Mouse (Mus musculus) hindbrain, embryonic 15.5 days (tissue): ENCODE measurements around the gene Ccr9. TPM values are rescaled to one million over a fixed set of nuclear protein-coding genes. Genes with fewer than 3 reads are reported as not detected.
"Not testable (repeated sequence)": the region's sequence is repeated elsewhere in the genome, so short reads cannot be mapped to it uniquely, and the experiment has no call there.

Source experiments
- ATAC-seq: fragments of 200-750 bp; cut with Nextera tagmentation; 2 replicates; pipeline ENCODE4 v1.8.0; 2017; ENCODE audit warnings: low read depth, moderate number of reproducible peaks, moderate TSS enrichment; ENCODE audit not compliant: low FRiP score
- H3K27ac ChIP-seq: fragments of 300-500 bp; sonication (generic); replicated peaks from 2 replicates; pipeline ENCODE4 v1.5.1; 2015; ENCODE audit warnings: mild to moderate bottlenecking, inconsistent platforms
- H3K27me3 ChIP-seq: fragments of 300-500 bp; sonication (generic); 2 replicates; pipeline ENCODE4 v1.6.1; 2015; ENCODE audit warnings: control low read depth, inconsistent platforms
- H3K36me3 ChIP-seq: fragments of 300-500 bp; sonication (generic); 2 replicates; pipeline ENCODE4 v1.6.1; 2015; ENCODE audit warnings: control low read depth, inconsistent platforms
- H3K4me1 ChIP-seq: fragments of 300-500 bp; sonication (generic); replicated peaks from 2 replicates; pipeline ENCODE4 v1.6.1; 2015; ENCODE audit warnings: control low read depth, inconsistent platforms
- H3K4me2 ChIP-seq: fragments of 300-500 bp; sonication (generic); 2 replicates; pipeline ENCODE4 v1.6.1; 2015; ENCODE audit warnings: moderate library complexity, mild to moderate bottlenecking, inconsistent platforms
- H3K4me3 ChIP-seq: fragments of 300-500 bp; sonication (generic); 2 replicates; pipeline ENCODE4 v1.5.1; 2015; ENCODE audit warnings: mild to moderate bottlenecking, inconsistent platforms
- H3K9ac ChIP-seq: fragments of 300-500 bp; sonication (generic); 2 replicates; pipeline ENCODE4 v1.6.1; 2015; ENCODE audit warnings: inconsistent platforms
- H3K9me3 ChIP-seq: fragments of 300-500 bp; sonication (generic); 2 replicates; pipeline ENCODE4 v1.6.1; 2016; ENCODE audit warnings: control low read depth, inconsistent platforms
- WGBS: fragments of 180-500 bp; shearing (Covaris S2); methylation state at CpG from one replicate; pipeline ENCODE4 v1.1.7; 2015; 5-methylcytosine and 5-hydroxymethylcytosine counted together
- polyA plus RNA-seq: library from polyadenylated mRNA; unstranded; fragments of >200 nt; fragmentation: Nextera tagmentation; extraction: Ambion mirVana; gene quantifications from 2 replicates; pipeline ENCODE4 v1.2.1, GENCODE M21; 2015

Ccr9 gene
- polyA plus RNA-seq, 1 experiment from 2014 or later = 0.25 TPM

GRCm38 (mm10) chr9:123766996-123767395, 88.8 kb downstream of the Ccr9 start:
- 93% methylated on average over 3 of the region's 3 CpGs for WGBS
- Histone ChIP-seq H3K27me3 (no peaks in the 10 kb centered on the region), H3K4me2 (no peak overlapping the region), H3K9me3 (no peaks in the 10 kb centered on the region), H3K27ac (no peak overlapping the region), H3K36me3 (no peaks in the 10 kb centered on the region), H3K4me1 (no peaks in the 10 kb centered on the region), H3K9ac (no peak overlapping the region), H3K4me3 (no peak overlapping the region)
- ATAC-seq = no peak

- H3K4me2 ChIP-seq = no peak overlapping the region
- H3K27me3 ChIP-seq = no peaks in the 10 kb centered on the region
- H3K9ac ChIP-seq = no peak overlapping the region
- ATAC-seq = no peak
- 80% methylated on average over 1 of the region's 1 CpGs for WGBS
- no peaks in the 10 kb centered on the region for H3K36me3 ChIP-seq
- no peaks in the 10 kb centered on the region for H3K4me1 ChIP-seq
- H3K27ac ChIP-seq = no peak overlapping the region
- no peak overlapping the region for H3K4me3 ChIP-seq
- H3K9me3 ChIP-seq = no peaks in the 10 kb centered on the region
Measured at GRCm38 (mm10) chr9:123768443-123768842, 90.2 kb downstream of the Ccr9 start.

GRCm38 (mm10) chr9:123769532-123769931, 91.3 kb downstream of the Ccr9 start:
- H3K27me3 ChIP-seq = no peaks in the 10 kb centered on the region
- no peaks in the 10 kb centered on the region for H3K9me3 ChIP-seq
- ATAC-seq = no peak
- H3K27ac ChIP-seq = no peak overlapping the region
- 77% methylated on average over 6 of the region's 6 CpGs for WGBS
- no peak overlapping the region for H3K9ac ChIP-seq
- no peak overlapping the region for H3K4me2 ChIP-seq
- H3K36me3 ChIP-seq = no peaks in the 10 kb centered on the region
- H3K4me3 ChIP-seq = no peak overlapping the region
- H3K4me1 ChIP-seq = no peaks in the 10 kb centered on the region

- H3K4me1 ChIP-seq, H3K4me2 ChIP-seq, H3K9ac ChIP-seq, H3K27ac ChIP-seq, H3K4me3 ChIP-seq, ATAC-seq, H3K36me3 ChIP-seq, H3K9me3 ChIP-seq, H3K27me3 ChIP-seq: not testable (repeated sequence)
- WGBS = 40% methylated on average over 2 of the region's 2 CpGs
Measured at GRCm38 (mm10) chr9:123773299-123773698, 95.1 kb downstream of the Ccr9 start.

- Histone ChIP-seq H3K9me3 (peaks cover 2% of the 10 kb centered on the region; the same call in 1 of the 2 replicates), H3K4me3 (no peak overlapping the region)
- ATAC-seq = no peak
Measured at GRCm38 (mm10) chr9:123788855-123789529, 110.8 kb downstream of the Ccr9 start.

GRCm38 (mm10) chr9:123796174-123796573, 117.9 kb downstream of the Ccr9 start:
- no peaks in the 10 kb centered on the region for H3K27me3 ChIP-seq
- 76% methylated on average over 3 of the region's 3 CpGs for WGBS
- no peak overlapping the region for H3K4me2 ChIP-seq
- H3K36me3 ChIP-seq = peaks cover 30% of the 10 kb centered on the region
- 0 out of 2 replicates have a peak, but pooled peaks have one; percentile 30 for ATAC-seq
- H3K9me3 ChIP-seq = no peaks in the 10 kb centered on the region
- H3K4me1 ChIP-seq = no peaks in the 10 kb centered on the region
- no peak overlapping the region for H3K9ac ChIP-seq
- no peak overlapping the region for H3K4me3 ChIP-seq
- no peak overlapping the region for H3K27ac ChIP-seq

More at GRCm38 (mm10) chr9:123788855-123789529, 110.8 kb downstream of the Ccr9 start:
- Histone ChIP-seq H3K27ac (no peak overlapping the region), H3K9ac (no peak overlapping the region), H3K27me3 (no peaks in the 10 kb centered on the region), H3K4me1 (no peaks in the 10 kb centered on the region), H3K4me2 (no peak overlapping the region), H3K36me3 (peaks cover 16% of the 10 kb centered on the region; the same call in 1 of the 2 replicates)
- 73% methylated on average over 4 of the region's 4 CpGs for WGBS

GRCm38 (mm10) chr9:123801527-123801926, 123.3 kb downstream of the Ccr9 start:
- WGBS = 95% methylated on average over 1 of the region's 1 CpGs
- no peak overlapping the region for H3K4me3 ChIP-seq

GRCm38 (mm10) chr9:123802421-123802820, 124.2 kb downstream of the Ccr9 start:
- H3K36me3 ChIP-seq = peaks cover 10% of the 10 kb centered on the region; the same call in 1 of the 2 replicates
- no peak overlapping the region for H3K4me2 ChIP-seq
- 95% methylated on average over 2 of the region's 2 CpGs for WGBS
- H3K27me3 ChIP-seq = no peaks in the 10 kb centered on the region
- H3K9me3 ChIP-seq = no peaks in the 10 kb centered on the region
- no peak overlapping the region for H3K27ac ChIP-seq
- no peaks in the 10 kb centered on the region for H3K4me1 ChIP-seq
- no peak overlapping the region for H3K4me3 ChIP-seq
- no peak for ATAC-seq
- H3K9ac ChIP-seq = no peak overlapping the region

More at GRCm38 (mm10) chr9:123801527-123801926, 123.3 kb downstream of the Ccr9 start:
- Histone ChIP-seq H3K36me3 (peaks cover 10% of the 10 kb centered on the region; the same call in 1 of the 2 replicates), H3K9me3 (no peaks in the 10 kb centered on the region), H3K9ac (no peak overlapping the region), H3K27me3 (no peaks in the 10 kb centered on the region), H3K4me1 (no peaks in the 10 kb centered on the region), H3K4me2 (no peak overlapping the region), H3K27ac (no peak overlapping the region)
- no peak for ATAC-seq

GRCm38 (mm10) chr9:123802896-123803295, 124.7 kb downstream of the Ccr9 start:
- H3K4me2 ChIP-seq = no peak overlapping the region
- ATAC-seq = no peak
- H3K27ac ChIP-seq = no peak overlapping the region
- no peaks in the 10 kb centered on the region for H3K9me3 ChIP-seq
- H3K36me3 ChIP-seq = peaks cover 7% of the 10 kb centered on the region; the same call in 1 of the 2 replicates
- no peaks in the 10 kb centered on the region for H3K4me1 ChIP-seq
- no peak overlapping the region for H3K4me3 ChIP-seq
- no peaks in the 10 kb centered on the region for H3K27me3 ChIP-seq
- no peak overlapping the region for H3K9ac ChIP-seq

GRCm38 (mm10) chr9:123805241-123805640, 127.0 kb downstream of the Ccr9 start:
- peaks cover 7% of the 10 kb centered on the region; the same call in 1 of the 2 replicates for H3K36me3 ChIP-seq
- no peak overlapping the region for H3K9ac ChIP-seq
- H3K27ac ChIP-seq = no peak overlapping the region
- no peak for ATAC-seq
- H3K4me3 ChIP-seq = no peak overlapping the region
- H3K27me3 ChIP-seq = no peaks in the 10 kb centered on the region
- H3K9me3 ChIP-seq = no peaks in the 10 kb centered on the region
- 91% methylated on average over 2 of the region's 2 CpGs for WGBS
- no peaks in the 10 kb centered on the region for H3K4me1 ChIP-seq
- no peak overlapping the region for H3K4me2 ChIP-seq

- no peak within 1 kb of the TSS for H3K4me3 ChIP-seq
- no peaks in the 10 kb centered on the region for H3K9me3 ChIP-seq
- H3K9ac ChIP-seq = no peak within 1 kb of the TSS
- ATAC-seq = no peak
- H3K27ac ChIP-seq = no peak within 1 kb of the TSS
- no peaks in the 10 kb centered on the region for H3K27me3 ChIP-seq
- 0 out of 2 replicates have a peak, but pooled peaks cover 2% of the 10 kb centered on the region for H3K36me3 ChIP-seq
- no peak within 1 kb of the TSS for H3K4me2 ChIP-seq
- 95% methylated on average over 5 of the region's 5 CpGs for WGBS
- H3K4me1 ChIP-seq = no peaks in the 10 kb centered on the region
Measured at GRCm38 (mm10) chr9:123806267-123806666, 128.0 kb downstream of the Ccr9 start, which contains the start of gene Cxcr6. Gene Cxcr6, plus strand, starts transcription at chr9:123806475.

- Histone ChIP-seq H3K36me3 (0 out of 2 replicates have a peak, but pooled peaks cover 2% of the 10 kb centered on the region), H3K4me1 (no peaks in the 10 kb centered on the region), H3K4me2 (no peak overlapping the region), H3K4me3 (no peak overlapping the region), H3K27me3 (no peaks in the 10 kb centered on the region), H3K9me3 (no peaks in the 10 kb centered on the region), H3K27ac (no peak overlapping the region), H3K9ac (no peak overlapping the region)
- WGBS = 82% methylated on average over 7 of the region's 7 CpGs
- no peak for ATAC-seq
Measured at GRCm38 (mm10) chr9:123808583-123808982, 130.3 kb downstream of the Ccr9 start.
